ENCODE assay signal across 8 mouse cellular contexts in genomic region chr10:63386444-63386843, GRCm38 (mm10). TPM values are rescaled to one million over a fixed set of nuclear protein-coding genes. Genes with fewer than 3 reads are reported as not detected.
A peak's percentile ranks its signal among the peaks of the same experiment; 100 is the strongest.
DNase-seq lines count a peak whose midpoint lies in the region; ATAC-seq and TF ChIP-seq lines count a peak whose summit lies in the region.

No protein-coding gene starts in this region.

- peak; percentile 84 for DNase-seq in c-Kit-positive CD71-positive TER-119-positive erythroid progenitor cells, embryonic 14.5 days (ENCODE audit: low spot score)
- peak; percentile 92 for DNase-seq in heart, postnatal 0 days (ENCODE audit: low spot score)
- DNase-seq in kidney, postnatal 4 days = peak; percentile 83 to 89
- peak; percentile 75 for DNase-seq in neural tube, embryonic 11.5 days (ENCODE audit: low spot score)

- H3K4me3 ChIP-seq in E14TG2a.4 (replicated peaks; ENCODE audit: low read length) = peak overlapping the region; percentile 82
- H3K4me3 ChIP-seq in forebrain, embryonic 12.5 days (replicated peaks) = peak overlapping the region; percentile 55
- H3K4me3 ChIP-seq in heart, postnatal 0 days (ENCODE audit: low read depth, low read length) = peak overlapping the region; percentile 53
- H3K4me3 ChIP-seq in liver, embryonic 15.5 days (replicated peaks) = peak overlapping the region; percentile 67
- H3K4me3 ChIP-seq in neural tube, embryonic 11.5 days (ENCODE audit: low read depth, low read length) = peak overlapping the region; percentile 51
- H3K4me3 ChIP-seq in stomach, embryonic 16.5 days (replicated peaks; ENCODE audit: low read length) = peak overlapping the region; percentile 69

- peak overlapping the region; percentile 65 for H3K4me2 ChIP-seq in forebrain, embryonic 12.5 days
- H3K4me2 ChIP-seq in heart, postnatal 0 days (ENCODE audit: low read depth, low read length) = peak overlapping the region; percentile 67
- peak overlapping the region; percentile 80 for H3K4me2 ChIP-seq in liver, embryonic 15.5 days
- peak overlapping the region; percentile 62 for H3K4me2 ChIP-seq in neural tube, embryonic 11.5 days (ENCODE audit: low read depth)
- H3K4me2 ChIP-seq in stomach, embryonic 16.5 days (ENCODE audit: low read depth, low read length) = peak overlapping the region; percentile 77

- 0 out of 2 replicates have a peak, but pooled peaks cover 3% of the 10 kb centered on the region for H3K27me3 ChIP-seq in E14TG2a.4 (ENCODE audit: insufficient read depth, low read length)
- H3K27me3 ChIP-seq in forebrain, embryonic 12.5 days = peaks cover 5% of the 10 kb centered on the region
- no peaks in the 10 kb centered on the region for H3K27me3 ChIP-seq in heart, postnatal 0 days (ENCODE audit: control insufficient read depth, insufficient read depth, low read length)
- no peaks in the 10 kb centered on the region for H3K27me3 ChIP-seq in liver, embryonic 15.5 days
- H3K27me3 ChIP-seq in neural tube, embryonic 11.5 days (ENCODE audit: control insufficient read depth, insufficient read depth, low read length) = no peaks in the 10 kb centered on the region
- no peaks in the 10 kb centered on the region for H3K27me3 ChIP-seq in stomach, embryonic 16.5 days (ENCODE audit: control insufficient read depth, insufficient read depth, low read length)

- ATAC-seq in forebrain, embryonic 12.5 days (ENCODE audit: low FRiP score) = peak; percentile 75
- peak; percentile 58 for ATAC-seq in heart, postnatal 0 days (ENCODE audit: insufficient read depth, low read depth)
- ATAC-seq in liver, embryonic 15.5 days (ENCODE audit: insufficient read depth) = peak; percentile 78
- ATAC-seq in neural tube, embryonic 11.5 days (ENCODE audit: insufficient read depth, low FRiP score, low TSS enrichment) = peak; percentile 76
- ATAC-seq in stomach, embryonic 16.5 days (ENCODE audit: insufficient read depth, low FRiP score) = peak; percentile 75

- H3K36me3 ChIP-seq in E14TG2a.4 (ENCODE audit: insufficient read depth, low read length) = no peaks in the 10 kb centered on the region
- H3K36me3 ChIP-seq in forebrain, embryonic 12.5 days (replicated peaks) = no peaks in the 10 kb centered on the region
- H3K36me3 ChIP-seq in heart, postnatal 0 days (replicated peaks; ENCODE audit: control insufficient read depth, insufficient read depth, low read length) = no peaks in the 10 kb centered on the region
- no peaks in the 10 kb centered on the region for H3K36me3 ChIP-seq in liver, embryonic 15.5 days (replicated peaks)
- H3K36me3 ChIP-seq in neural tube, embryonic 11.5 days (ENCODE audit: control insufficient read depth, insufficient read depth, low read length) = no peaks in the 10 kb centered on the region
- H3K36me3 ChIP-seq in stomach, embryonic 16.5 days (ENCODE audit: control insufficient read depth, insufficient read depth, low read length) = no peaks in the 10 kb centered on the region

- H3K9ac ChIP-seq in forebrain, embryonic 12.5 days = peak overlapping the region; percentile 59
- H3K9ac ChIP-seq in heart, postnatal 0 days (replicated peaks; ENCODE audit: low read depth, low read length) = peak overlapping the region; percentile 58
- peak overlapping the region; percentile 62 for H3K9ac ChIP-seq in liver, embryonic 15.5 days
- H3K9ac ChIP-seq in neural tube, embryonic 11.5 days (ENCODE audit: low read length) = peak overlapping the region; percentile 55
- H3K9ac ChIP-seq in stomach, embryonic 16.5 days (ENCODE audit: low read length) = peak overlapping the region; percentile 79

- no peaks in the 10 kb centered on the region for H3K9me3 ChIP-seq in E14TG2a.4 (ENCODE audit: low read length)
- H3K9me3 ChIP-seq in forebrain, embryonic 12.5 days = no peaks in the 10 kb centered on the region
- no peaks in the 10 kb centered on the region for H3K9me3 ChIP-seq in heart, postnatal 0 days (replicated peaks; ENCODE audit: control insufficient read depth, low read length)
- H3K9me3 ChIP-seq in liver, embryonic 15.5 days (replicated peaks) = no peaks in the 10 kb centered on the region
- no peaks in the 10 kb centered on the region for H3K9me3 ChIP-seq in neural tube, embryonic 11.5 days (ENCODE audit: control insufficient read depth, low read length)
- H3K9me3 ChIP-seq in stomach, embryonic 16.5 days (replicated peaks; ENCODE audit: control insufficient read depth, low read length) = no peaks in the 10 kb centered on the region

- no peak for TF ChIP-seq CTCF in E14TG2a.4 (conservative IDR thresholded peaks at IDR 0.05; ENCODE audit: low read length)
- TF ChIP-seq CTCF in heart, postnatal 0 days (IDR thresholded peaks at IDR 0.05; ENCODE audit: low read depth) = no peak

- H3K4me1 ChIP-seq in E14TG2a.4 (replicated peaks; ENCODE audit: low read depth, low read length) = peaks cover 15% of the 10 kb centered on the region
- H3K4me1 ChIP-seq in forebrain, embryonic 12.5 days = peaks cover 5% of the 10 kb centered on the region; the same call in 1 of the 2 replicates
- H3K4me1 ChIP-seq in heart, postnatal 0 days (ENCODE audit: control insufficient read depth, insufficient read depth) = no peaks in the 10 kb centered on the region
- H3K4me1 ChIP-seq in liver, embryonic 15.5 days (replicated peaks) = peaks cover 16% of the 10 kb centered on the region
- peaks cover 6% of the 10 kb centered on the region for H3K4me1 ChIP-seq in neural tube, embryonic 11.5 days (ENCODE audit: control insufficient read depth, insufficient read depth, low read length)
- 0 out of 2 replicates have a peak, but pooled peaks cover 5% of the 10 kb centered on the region for H3K4me1 ChIP-seq in stomach, embryonic 16.5 days (ENCODE audit: control insufficient read depth, insufficient read depth, low read length)

- H3K27ac ChIP-seq in forebrain, embryonic 12.5 days = no peak overlapping the region
- peak overlapping the region; percentile 59 for H3K27ac ChIP-seq in heart, postnatal 0 days (ENCODE audit: low read depth)
- H3K27ac ChIP-seq in liver, embryonic 15.5 days (replicated peaks) = peak overlapping the region; percentile 79
- H3K27ac ChIP-seq in neural tube, embryonic 11.5 days (ENCODE audit: low read depth, low read length) = no peak overlapping the region
- peak overlapping the region; percentile 64 for H3K27ac ChIP-seq in stomach, embryonic 16.5 days (ENCODE audit: low read length)

- TF ChIP-seq EP300 in heart, postnatal 0 days (IDR thresholded peaks at IDR 0.05; ENCODE audit: low read depth) = no peak

- WGBS in forebrain, embryonic 12.5 days = 2% methylated on average over 19 of the region's 19 CpGs
- WGBS in heart, postnatal 0 days = under 1% methylated on average over 19 of the region's 19 CpGs
- under 1% methylated on average over 19 of the region's 19 CpGs for WGBS in liver, embryonic 15.5 days (ENCODE audit: insufficient replicate concordance)
- under 1% methylated on average over 19 of the region's 19 CpGs for WGBS in neural tube, embryonic 11.5 days
- 0% methylated on average over 19 of the region's 19 CpGs for WGBS in stomach, embryonic 16.5 days

RNA-seq across cellular contexts. Expression of gene Dnajc12, which starts 4.2 kb away (rescaled TPM):
- polyA plus RNA-seq in forebrain, embryonic 12.5 days (2016; fragmentation: Nextera tagmentation; extraction: Ambion mirVana) = 7.4 and 9.1 TPM in 2 replicates
- total RNA-seq in heart, postnatal 0 days (2014; rRNA removed; ENCODE audit: low replicate concordance) = 3.2 and 3.6 TPM in 2 replicates
- 9.5 and 11.0 TPM in 2 replicates for polyA plus RNA-seq in heart, postnatal 0 days (2015; fragmentation: Nextera tagmentation; extraction: Ambion mirVana)
- 14.8 and 16.7 TPM in 2 replicates for polyA plus RNA-seq in liver, embryonic 15.5 days (2015; fragmentation: Nextera tagmentation; extraction: Ambion mirVana)
- polyA plus RNA-seq in neural tube, embryonic 11.5 days (2014; fragmentation: Nextera tagmentation; extraction: Ambion mirVana) = 16.0 and 16.8 TPM in 2 replicates
- polyA plus RNA-seq in stomach, embryonic 16.5 days (2015; fragmentation: Nextera tagmentation; extraction: Ambion mirVana) = 9.4 and 9.7 TPM in 2 replicates

RNA-seq across cellular contexts. Expression of gene Sirt1, which starts 4.9 kb away (rescaled TPM):
- 6.1 and 6.9 TPM in 2 replicates for polyA plus RNA-seq in forebrain, embryonic 12.5 days (2016; fragmentation: Nextera tagmentation; extraction: Ambion mirVana)
- 10.4 and 10.7 TPM in 2 replicates for total RNA-seq in heart, postnatal 0 days (2014; rRNA removed; ENCODE audit: low replicate concordance)
- 2.1 and 2.5 TPM in 2 replicates for polyA plus RNA-seq in heart, postnatal 0 days (2015; fragmentation: Nextera tagmentation; extraction: Ambion mirVana)
- 3.1 and 3.5 TPM in 2 replicates for polyA plus RNA-seq in liver, embryonic 15.5 days (2015; fragmentation: Nextera tagmentation; extraction: Ambion mirVana)
- polyA plus RNA-seq in neural tube, embryonic 11.5 days (2014; fragmentation: Nextera tagmentation; extraction: Ambion mirVana) = 10.9 and 13.3 TPM in 2 replicates
- polyA plus RNA-seq in stomach, embryonic 16.5 days (2015; fragmentation: Nextera tagmentation; extraction: Ambion mirVana) = 3.3 and 4.5 TPM in 2 replicates

RNA-seq across cellular contexts. Expression of gene Gm7075, which starts 35.1 kb away (rescaled TPM):
- polyA plus RNA-seq in forebrain, embryonic 12.5 days (2016; fragmentation: Nextera tagmentation; extraction: Ambion mirVana) = not detected in 2 replicates
- total RNA-seq in heart, postnatal 0 days (2014; rRNA removed; ENCODE audit: low replicate concordance) = not detected in 2 replicates
- polyA plus RNA-seq in heart, postnatal 0 days (2015; fragmentation: Nextera tagmentation; extraction: Ambion mirVana) = not detected in 2 replicates
- not detected in 2 replicates for polyA plus RNA-seq in liver, embryonic 15.5 days (2015; fragmentation: Nextera tagmentation; extraction: Ambion mirVana)
- not detected in 2 replicates for polyA plus RNA-seq in neural tube, embryonic 11.5 days (2014; fragmentation: Nextera tagmentation; extraction: Ambion mirVana)
- not detected in 2 replicates for polyA plus RNA-seq in stomach, embryonic 16.5 days (2015; fragmentation: Nextera tagmentation; extraction: Ambion mirVana)

RNA-seq across cellular contexts. Expression of gene Ctnna3, which starts 43.5 kb away (rescaled TPM):
- 0.34 TPM in 1 of 2 replicates, not detected in the other for polyA plus RNA-seq in forebrain, embryonic 12.5 days (2016; fragmentation: Nextera tagmentation; extraction: Ambion mirVana)
- 58.4 and 62.6 TPM in 2 replicates for total RNA-seq in heart, postnatal 0 days (2014; rRNA removed; ENCODE audit: low replicate concordance)
- 18.2 and 18.6 TPM in 2 replicates for polyA plus RNA-seq in heart, postnatal 0 days (2015; fragmentation: Nextera tagmentation; extraction: Ambion mirVana)
- polyA plus RNA-seq in liver, embryonic 15.5 days (2015; fragmentation: Nextera tagmentation; extraction: Ambion mirVana) = 0.03 and 0.12 TPM in 2 replicates
- 0.33 and 0.50 TPM in 2 replicates for polyA plus RNA-seq in neural tube, embryonic 11.5 days (2014; fragmentation: Nextera tagmentation; extraction: Ambion mirVana)
- polyA plus RNA-seq in stomach, embryonic 16.5 days (2015; fragmentation: Nextera tagmentation; extraction: Ambion mirVana) = 0.36 and 1.2 TPM in 2 replicates

Comparison
In these comparisons a context has a peak if more than half of its experiments do, and no peak if none do; other contexts are left out.
1. H3K27ac ChIP-seq: peak in heart, postnatal 0 days (single experiment), liver, embryonic 15.5 days (single experiment) and stomach, embryonic 16.5 days (single experiment); none in forebrain, embryonic 12.5 days (single experiment) and neural tube, embryonic 11.5 days (single experiment).
2. Peak in every context shown above with its lines, with median percentiles within 50 percentile points of each other: H3K4me3 ChIP-seq, DNase-seq, ATAC-seq, H3K4me2 ChIP-seq and H3K9ac ChIP-seq.